Mouse (Mus musculus) liver, embryonic 11.5 days (tissue): ENCODE data around the gene Casz1. TPM values are rescaled to one million over a fixed set of nuclear protein-coding genes. Genes with fewer than 3 reads are reported as not detected.

Experiments used
- ATAC-seq: fragments of 200-750 bp; cut with Nextera tagmentation; replicated peaks from 2 replicates; pipeline ENCODE4 v1.8.0; 2017; ENCODE audit warnings: moderate number of reproducible peaks, mild to moderate bottlenecking, moderate TSS enrichment, moderate library complexity; ENCODE audit not compliant: low FRiP score
- DNase-seq: peaks from one replicate; pipeline ENCODE4 v3.0.0-alpha.2; 2017; ENCODE audit warnings: low spot score
- H3K27ac ChIP-seq: fragments of 300-500 bp; sonication (generic); 2 replicates; pipeline ENCODE4 v1.5.1; 2014; ENCODE audit warnings: mild to moderate bottlenecking, low read depth, low read length, control low read depth
- H3K27me3 ChIP-seq: fragments of 300-500 bp; sonication (generic); replicated peaks from 2 replicates; pipeline ENCODE4 v1.6.1; 2014; ENCODE audit warnings: low read length, mixed read lengths; ENCODE audit not compliant: control insufficient read depth, insufficient read depth
- H3K36me3 ChIP-seq: fragments of 300-500 bp; sonication (generic); 2 replicates; pipeline ENCODE4 v1.6.1; 2014; ENCODE audit warnings: mild to moderate bottlenecking, low read length, moderate library complexity, mixed read lengths; ENCODE audit not compliant: control insufficient read depth, insufficient read depth
- H3K4me1 ChIP-seq: fragments of 300-500 bp; sonication (generic); replicated peaks from 2 replicates; pipeline ENCODE4 v1.6.1; 2014; ENCODE audit warnings: low read length, mixed read lengths; ENCODE audit not compliant: control insufficient read depth, insufficient read depth
- H3K4me2 ChIP-seq: fragments of 300-500 bp; sonication (generic); 2 replicates; pipeline ENCODE4 v1.6.1; 2014; ENCODE audit warnings: mild to moderate bottlenecking, control low read depth, moderate library complexity
- H3K4me3 ChIP-seq: fragments of 300-500 bp; sonication (generic); 2 replicates; pipeline ENCODE4 v1.5.1; 2014; ENCODE audit warnings: low read depth, low read length, control low read depth
- H3K9ac ChIP-seq: fragments of 300-500 bp; sonication (generic); 2 replicates; pipeline ENCODE4 v1.6.1; 2014; ENCODE audit warnings: low read depth, low read length, control low read depth
- H3K9me3 ChIP-seq: fragments of 300-500 bp; sonication (generic); 2 replicates; pipeline ENCODE4 v1.6.1; 2016; ENCODE audit warnings: low read length, inconsistent platforms, mixed read lengths; ENCODE audit not compliant: control insufficient read depth
- WGBS: fragments of 180-500 bp; shearing (Covaris S2); extraction: QIAGEN DNeasy Blood & Tissue Kit; methylation state at CpG from one replicate; pipeline ENCODE4 v1.1.7; 2014; 5-methylcytosine and 5-hydroxymethylcytosine counted together
- polyA plus RNA-seq: library from polyadenylated mRNA; unstranded; fragments of >200 nt; fragmentation: Nextera tagmentation; extraction: Ambion mirVana; gene quantifications from 2 replicates; pipeline ENCODE4 v1.2.1, GENCODE M21; 2014

Casz1 gene
- polyA plus RNA-seq, 1 experiment from 2014 or later = 1.0 TPM

DNA sequence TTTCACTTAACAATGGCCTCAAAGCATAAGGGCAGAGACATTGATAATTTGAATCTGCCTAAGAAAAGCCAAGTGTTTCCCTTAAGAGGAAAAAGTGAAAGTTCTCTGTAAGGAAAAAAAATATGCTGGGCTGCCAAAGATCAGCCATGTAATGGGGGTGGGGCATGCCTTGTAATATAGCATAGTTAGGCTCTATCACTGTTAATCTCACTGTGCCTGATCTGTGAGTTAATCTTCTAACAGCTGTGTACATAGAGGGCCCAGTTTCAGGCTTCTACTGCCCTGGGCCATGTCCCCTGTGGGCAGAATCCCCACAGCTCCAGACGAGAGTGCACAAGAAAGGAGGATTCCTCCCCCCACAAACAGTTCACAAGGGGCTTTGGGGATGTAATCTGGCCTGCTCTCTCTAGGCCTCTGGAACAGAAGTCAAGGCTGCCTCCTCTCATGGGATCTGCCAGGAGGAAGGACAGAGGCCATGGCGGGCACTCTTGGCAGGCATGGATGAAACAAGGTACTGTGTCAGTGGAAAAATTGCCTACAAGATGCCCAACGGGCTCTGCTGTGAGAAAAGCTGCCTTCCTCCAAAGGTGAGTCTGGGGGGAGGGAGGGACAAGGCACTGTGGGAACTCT is 167.5 kb downstream of the Casz1 start:
- H3K4me1 ChIP-seq = peaks cover 12% of the 10 kb centered on the region
- DNase-seq = no peak
- H3K4me2 ChIP-seq = no peak overlapping the region
- peaks cover 4% of the 10 kb centered on the region for H3K36me3 ChIP-seq
- no peaks in the 10 kb centered on the region for H3K27me3 ChIP-seq
- no peak overlapping the region for H3K9ac ChIP-seq
- H3K27ac ChIP-seq = no peak overlapping the region
- no peak for ATAC-seq
- 74% methylated on average over 3 of the region's 3 CpGs for WGBS
- no peaks in the 10 kb centered on the region for H3K9me3 ChIP-seq
- no peak overlapping the region for H3K4me3 ChIP-seq

DNA sequence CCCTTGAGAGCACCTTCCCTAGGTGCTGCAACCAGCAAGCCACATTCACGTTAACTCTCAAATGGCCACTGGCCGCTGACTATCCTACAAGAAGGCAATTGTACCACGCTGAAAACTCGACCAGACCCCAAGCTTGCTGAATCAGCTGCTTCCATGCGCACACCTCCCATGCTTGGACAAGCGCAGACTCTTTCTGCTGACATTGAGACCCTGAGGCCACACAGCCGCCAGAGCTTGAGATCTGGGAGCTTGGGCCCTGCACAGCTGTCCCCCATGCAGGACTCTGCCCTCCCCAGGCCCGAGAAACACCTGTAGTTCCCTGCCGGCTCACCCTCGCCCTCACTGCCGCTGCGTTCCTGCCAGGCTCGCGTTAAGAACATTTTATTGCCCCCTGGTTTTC is 168.5 kb downstream of the Casz1 start:
- no peak overlapping the region for H3K9ac ChIP-seq
- H3K36me3 ChIP-seq = peaks cover 2% of the 10 kb centered on the region; the same call in 1 of the 2 replicates
- whole genome bisulfite sequencing = 86% methylated on average over 14 of the region's 14 CpGs
- ATAC-seq = no peak
- no peaks in the 10 kb centered on the region for H3K9me3 ChIP-seq
- no peak overlapping the region for H3K4me3 ChIP-seq
- H3K27me3 ChIP-seq = no peaks in the 10 kb centered on the region
- peaks cover 12% of the 10 kb centered on the region for H3K4me1 ChIP-seq
- no peak for DNase-seq
- H3K4me2 ChIP-seq = no peak overlapping the region
- H3K27ac ChIP-seq = no peak overlapping the region

DNA sequence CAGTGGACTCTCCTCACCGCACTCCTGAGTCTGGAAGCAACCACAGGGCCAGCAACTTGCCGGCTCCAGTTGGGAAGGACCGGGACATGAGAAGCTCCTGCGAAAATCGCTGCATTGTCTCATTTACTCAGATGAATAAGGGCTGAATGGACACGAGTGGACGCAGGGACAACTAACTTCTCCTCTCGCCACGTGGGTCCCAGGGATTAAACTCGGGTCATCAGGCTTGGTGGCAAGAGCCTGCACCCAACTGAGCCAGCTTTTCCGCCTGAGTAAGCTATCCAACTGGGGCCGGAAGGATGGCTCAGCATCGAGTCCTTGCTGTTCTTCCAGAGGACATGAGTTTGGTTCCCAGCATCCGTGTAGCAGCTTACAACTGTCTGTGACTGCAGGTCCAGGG is 169.2 kb downstream of the Casz1 start:
- no peak overlapping the region for H3K27ac ChIP-seq
- no peak for DNase-seq
- WGBS = 83% methylated on average over 14 of the region's 14 CpGs
- no peak overlapping the region for H3K4me2 ChIP-seq
- H3K36me3 ChIP-seq = peaks cover 2% of the 10 kb centered on the region; the same call in 1 of the 2 replicates
- no peak overlapping the region for H3K9ac ChIP-seq
- no peak overlapping the region for H3K4me3 ChIP-seq
- H3K27me3 ChIP-seq = no peaks in the 10 kb centered on the region
- peaks cover 15% of the 10 kb centered on the region for H3K4me1 ChIP-seq
- ATAC-seq = no peak
- H3K9me3 ChIP-seq = no peaks in the 10 kb centered on the region

DNA sequence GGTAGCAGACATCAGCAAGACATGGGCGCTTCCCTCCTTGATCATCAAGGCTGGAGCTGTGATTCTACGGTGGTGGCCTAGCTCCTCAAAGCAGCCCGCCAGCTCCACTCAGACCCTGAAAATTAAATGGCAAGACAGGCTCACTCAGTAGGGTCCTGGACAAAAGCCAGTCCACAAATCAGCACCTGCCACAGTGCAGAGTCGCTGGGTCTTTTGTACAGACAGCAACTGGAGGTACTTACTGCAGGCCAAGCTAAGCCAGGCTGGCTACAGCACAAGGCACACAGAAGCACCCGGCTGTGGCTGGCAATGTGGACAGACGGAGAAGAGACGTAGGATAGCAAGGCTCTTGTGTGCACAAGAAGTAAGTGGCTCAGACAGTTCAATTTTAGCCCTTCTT is 170.6 kb downstream of the Casz1 start:
- Histone ChIP-seq H3K4me3 (no peak overlapping the region), H3K4me2 (no peak overlapping the region), H3K9ac (no peak overlapping the region), H3K4me1 (peaks cover 16% of the 10 kb centered on the region), H3K36me3 (peaks cover 2% of the 10 kb centered on the region; the same call in 1 of the 2 replicates), H3K9me3 (no peaks in the 10 kb centered on the region), H3K27ac (no peak overlapping the region), H3K27me3 (no peaks in the 10 kb centered on the region)
- DNase-seq = no peak
- 88% methylated on average over 7 of the region's 7 CpGs for WGBS
- ATAC-seq = no peak

DNA sequence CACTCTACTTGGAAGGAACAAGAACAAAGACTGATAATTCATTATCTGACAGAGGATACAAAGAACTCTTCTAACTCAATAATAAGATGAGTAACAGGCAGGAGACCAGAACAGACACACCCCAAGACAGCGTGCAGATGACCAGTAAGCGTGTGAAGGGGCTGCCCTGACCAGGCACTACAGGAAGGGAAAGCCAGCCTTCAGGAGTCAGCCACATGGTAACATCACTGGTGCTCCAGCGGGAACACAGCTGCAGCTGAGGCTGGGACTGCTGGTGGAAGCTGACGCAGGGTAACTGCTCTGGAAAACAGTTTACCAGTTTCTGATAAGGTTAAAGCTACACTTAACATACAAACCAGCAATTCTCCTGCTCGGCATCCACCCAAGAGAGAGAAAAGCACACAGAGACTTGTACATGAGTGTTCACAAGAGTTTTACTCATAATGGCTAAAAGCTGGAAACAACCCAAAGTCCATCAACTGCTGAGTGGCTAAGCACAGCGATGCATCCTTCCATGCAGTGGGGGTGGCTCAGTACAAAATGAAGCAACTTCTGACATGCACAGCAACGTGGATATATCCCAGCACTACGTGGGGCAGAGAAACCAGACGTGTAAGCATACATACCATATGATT is 174.1 kb downstream of the Casz1 start:
- no peak for ATAC-seq
- no peak overlapping the region for H3K4me2 ChIP-seq
- 0 out of 2 replicates have a peak, but pooled peaks cover 3% of the 10 kb centered on the region for H3K4me1 ChIP-seq
- no peak for DNase-seq
- no peak overlapping the region for H3K4me3 ChIP-seq
- no peaks in the 10 kb centered on the region for H3K27me3 ChIP-seq
- H3K9me3 ChIP-seq = no peaks in the 10 kb centered on the region
- H3K9ac ChIP-seq = no peak overlapping the region
- peaks cover 2% of the 10 kb centered on the region; the same call in 1 of the 2 replicates for H3K36me3 ChIP-seq
- 78% methylated on average over 9 of the region's 9 CpGs for WGBS
- H3K27ac ChIP-seq = no peak overlapping the region

DNA sequence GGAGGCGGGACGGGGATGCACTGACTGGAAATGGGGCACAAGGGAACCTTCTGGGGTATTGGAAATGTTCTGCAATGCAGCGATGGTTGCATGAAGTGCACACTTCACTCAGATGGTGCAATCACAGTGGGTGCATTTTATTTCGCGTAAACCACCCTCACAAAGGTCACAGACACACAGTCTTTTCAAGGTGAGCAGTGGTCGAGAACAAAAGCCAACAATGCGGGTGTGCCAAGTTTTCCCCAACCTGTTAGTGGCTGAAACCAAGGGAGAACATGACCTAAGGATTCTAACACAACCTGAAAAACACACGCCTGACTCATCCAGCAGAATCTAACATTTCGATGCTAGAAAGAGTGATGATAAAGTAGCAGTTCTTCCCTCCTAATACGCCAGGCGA is 174.7 kb downstream of the Casz1 start:
- 93% methylated on average over 11 of the region's 11 CpGs for WGBS
- DNase-seq = no peak
- Histone ChIP-seq H3K36me3 (peaks cover 3% of the 10 kb centered on the region; the same call in 1 of the 2 replicates), H3K9ac (no peak overlapping the region), H3K9me3 (no peaks in the 10 kb centered on the region), H3K27ac (no peak overlapping the region), H3K4me3 (no peak overlapping the region), H3K4me2 (no peak overlapping the region), H3K4me1 (0 out of 2 replicates have a peak, but pooled peaks cover 3% of the 10 kb centered on the region), H3K27me3 (no peaks in the 10 kb centered on the region)
- ATAC-seq = no peak

DNA sequence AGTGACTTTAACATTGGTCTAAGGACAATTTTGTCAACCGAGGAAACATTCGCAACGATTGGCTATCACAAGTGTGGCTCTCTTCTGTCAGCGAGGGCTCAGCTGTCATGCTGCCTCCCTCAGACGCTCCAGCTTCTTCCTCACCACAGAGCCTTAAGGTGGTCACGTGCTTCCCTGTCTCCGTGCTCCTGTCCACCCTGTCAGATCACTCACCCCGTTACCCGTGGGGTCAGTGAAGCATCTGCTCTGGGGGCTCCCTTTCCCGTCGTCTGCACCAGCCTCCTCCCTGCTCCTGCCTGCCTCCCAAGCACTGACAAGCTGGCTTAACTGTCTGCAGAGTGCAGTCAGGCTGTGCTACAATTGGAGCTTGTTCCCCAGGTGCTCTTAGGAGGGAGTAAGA is 175.6 kb downstream of the Casz1 start:
- H3K4me3 ChIP-seq = no peak overlapping the region
- ATAC-seq (no peak), DNase-seq (no peak)
- no peaks in the 10 kb centered on the region for H3K9me3 ChIP-seq
- H3K9ac ChIP-seq = no peak overlapping the region
- no peak overlapping the region for H3K27ac ChIP-seq
- WGBS = 67% methylated on average over 11 of the region's 11 CpGs
- no peaks in the 10 kb centered on the region for H3K27me3 ChIP-seq
- H3K4me1 ChIP-seq = 0 out of 2 replicates have a peak, but pooled peaks cover 3% of the 10 kb centered on the region
- peaks cover 4% of the 10 kb centered on the region; the same call in 1 of the 2 replicates for H3K36me3 ChIP-seq
- H3K4me2 ChIP-seq = no peak overlapping the region

DNA sequence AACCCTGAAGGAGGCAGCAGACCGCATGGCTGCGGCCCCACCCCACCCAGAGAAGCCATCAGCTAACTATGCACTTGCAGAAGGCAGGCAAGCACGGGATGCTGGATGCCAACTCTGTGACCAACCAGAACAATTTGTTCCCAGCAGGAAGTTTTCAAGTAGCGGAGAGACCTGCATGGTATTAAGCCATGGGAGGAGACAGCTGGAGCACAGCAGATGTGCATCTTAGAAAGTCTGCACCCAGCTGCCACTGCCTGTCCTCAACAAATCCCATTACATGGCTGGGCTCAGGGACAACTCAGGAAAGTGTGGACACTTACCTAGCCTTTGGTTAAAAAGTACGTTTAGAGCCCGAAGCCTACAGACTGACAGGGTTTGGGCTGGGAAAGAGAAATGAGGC is 178.0 kb downstream of the Casz1 start:
- no peak overlapping the region for H3K27ac ChIP-seq
- H3K36me3 ChIP-seq = 0 out of 2 replicates have a peak, but pooled peaks cover 3% of the 10 kb centered on the region
- H3K27me3 ChIP-seq = no peaks in the 10 kb centered on the region
- DNase-seq (no peak), ATAC-seq (no peak)
- H3K4me3 ChIP-seq = no peak overlapping the region
- peaks cover 17% of the 10 kb centered on the region for H3K4me1 ChIP-seq
- H3K9me3 ChIP-seq = no peaks in the 10 kb centered on the region
- WGBS = 81% methylated on average over 6 of the region's 6 CpGs
- no peak overlapping the region for H3K4me2 ChIP-seq
- H3K9ac ChIP-seq = no peak overlapping the region
